Mouse (Mus musculus) brain, embryonic 14.5 days (tissue): ENCODE measurements around the gene Fstl3. TPM values are rescaled to one million over a fixed set of nuclear protein-coding genes. Genes with fewer than 3 reads are reported as not detected.

Experiments
- DNase-seq: peaks from one replicate; pipeline ENCODE4 v3.0.0-alpha.2; 2011; ENCODE audit warnings: low read depth
- CTCF ChIP-seq: fragments of 200-500 bp; IDR thresholded peaks from 2 replicates; pipeline ENCODE4 v1.5.1; 2012; ENCODE audit warnings: inconsistent platforms, mild to moderate bottlenecking, moderate library complexity, borderline replicate concordance; ENCODE audit not compliant: insufficient read depth, insufficient read length; ENCODE audit errors: extremely low read depth
- POLR2A ChIP-seq: fragments of 200-500 bp; IDR thresholded peaks from 2 replicates; pipeline ENCODE4 v1.6.1; 2012; ENCODE audit warnings: mild to moderate bottlenecking, inconsistent platforms, borderline replicate concordance; ENCODE audit not compliant: poor library complexity, insufficient read depth, insufficient read length, severe bottlenecking; ENCODE audit errors: extremely low read depth
- polyA plus RNA-seq: library from polyadenylated mRNA; depleted of rRNA; stranded (reverse); fragments of >200 nt; gene quantifications from 2 replicates; pipeline ENCODE4 v1.2.3, GENCODE M21; 2012

Fstl3 gene
- polyA plus RNA-seq, 1 experiment, result 2.2 TPM

GRCm38 (mm10) chr10:79779784-79780663 is 3.0 kb downstream of the Fstl3 start:
- DNase-seq, result peak; percentile 96
- TF ChIP-seq CTCF (peak; percentile 93), POLR2A (no peak)

GRCm38 (mm10) chr10:79780664-79781015 is 3.6 kb downstream of the Fstl3 start:
- peak; percentile 69 for DNase-seq
- no peak for TF ChIP-seq POLR2A
- no peak for TF ChIP-seq CTCF

DNA sequence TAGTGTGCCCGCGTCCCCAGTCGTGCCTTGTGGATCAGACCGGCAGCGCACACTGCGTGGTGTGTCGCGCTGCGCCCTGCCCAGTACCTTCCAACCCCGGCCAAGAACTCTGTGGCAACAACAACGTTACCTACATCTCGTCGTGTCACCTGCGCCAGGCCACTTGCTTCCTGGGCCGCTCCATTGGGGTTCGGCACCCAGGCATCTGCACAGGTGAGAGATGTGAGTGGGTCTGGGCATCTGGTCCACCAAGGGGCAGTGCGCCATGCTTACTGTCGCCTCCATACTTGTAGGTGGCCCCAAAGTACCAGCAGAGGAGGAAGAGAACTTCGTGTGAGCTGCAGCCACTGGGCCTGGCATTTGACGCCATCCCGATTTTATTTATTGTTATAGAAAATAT is 4.1 kb downstream of the Fstl3 start:
- no peak for DNase-seq
- TF ChIP-seq POLR2A (no peak), CTCF (no peak)

GRCm38 (mm10) chr10:79781956-79782355 is 4.9 kb downstream of the Fstl3 start:
- DNase-seq, result no peak
- TF ChIP-seq CTCF (no peak), POLR2A (no peak)

DNA sequence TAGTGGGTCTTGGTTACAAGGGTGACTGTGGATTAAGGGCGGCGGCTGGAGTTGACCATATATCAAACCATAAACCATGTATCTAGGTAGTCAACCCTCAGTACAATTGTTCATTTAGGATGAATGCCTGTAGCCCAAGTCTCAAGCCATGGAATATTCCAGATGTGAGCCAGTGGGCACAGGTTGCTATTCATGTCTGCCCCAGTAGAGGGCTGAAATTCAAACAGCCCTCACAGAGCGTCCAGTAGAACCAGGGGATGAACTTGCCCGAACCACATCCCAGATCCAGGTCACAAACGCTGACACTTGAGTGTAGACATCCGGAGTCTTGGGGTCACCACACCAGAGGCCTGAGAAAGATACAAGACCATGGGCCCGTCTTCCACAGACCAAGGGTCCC is 6.0 kb downstream of the Fstl3 start:
- no peak for DNase-seq
- peak; percentile 27; the same call in 1 of the 2 replicates for TF ChIP-seq CTCF
- no peak for TF ChIP-seq POLR2A

- no peak for DNase-seq
- TF ChIP-seq POLR2A (no peak), CTCF (peak; percentile 58; the same call in 1 of the 2 replicates)
Observed at GRCm38 (mm10) chr10:79783920-79784800, 7.1 kb downstream of the Fstl3 start.

DNA sequence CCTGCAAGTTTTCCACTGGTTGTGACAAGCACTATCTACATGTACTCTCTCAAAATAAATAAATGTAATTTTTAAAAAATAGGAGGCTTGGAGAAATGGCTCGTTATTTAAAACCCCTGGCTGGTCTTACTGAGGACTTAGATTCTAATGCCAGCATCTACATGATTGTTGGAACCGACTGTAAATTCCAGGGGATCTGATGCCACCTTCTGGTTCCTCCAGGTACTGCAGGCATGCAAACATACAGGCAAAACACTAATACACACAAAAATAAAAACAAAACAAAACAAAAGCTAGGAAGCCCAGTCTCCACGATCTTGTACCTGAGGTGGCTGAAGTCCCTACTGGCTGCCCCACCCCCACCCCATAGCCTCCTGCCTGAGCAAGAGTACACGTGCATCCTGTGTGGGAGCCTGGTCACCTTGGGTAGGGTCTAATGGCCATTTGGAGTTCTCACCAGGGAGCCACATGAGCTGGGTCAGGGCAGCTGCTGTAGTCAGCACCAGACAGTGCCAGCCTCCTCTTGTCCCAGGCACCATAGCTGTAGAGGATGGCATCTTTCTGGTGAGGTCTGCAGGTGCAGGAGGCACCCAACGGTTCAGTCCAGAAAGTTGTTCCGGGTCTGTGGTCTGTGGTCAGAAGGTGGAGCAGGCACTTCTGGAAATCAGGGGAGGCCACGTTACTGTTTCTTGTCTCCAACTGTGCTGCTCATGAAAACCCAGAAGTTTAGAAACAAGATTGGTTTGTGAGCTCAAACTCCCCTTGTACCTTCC is 11.5 kb downstream of the Fstl3 start:
- DNase-seq, result peak; percentile 84
- TF ChIP-seq POLR2A (no peak), CTCF (peak; percentile 89; the same call in 1 of the 2 replicates)

- no peak for TF ChIP-seq CTCF
- TF ChIP-seq POLR2A, result no peak
- DNase-seq, result no peak
Observed at GRCm38 (mm10) chr10:79789581-79789980, 12.5 kb downstream of the Fstl3 start.

- no peak for DNase-seq
- TF ChIP-seq POLR2A (no peak), CTCF (no peak)
Observed at GRCm38 (mm10) chr10:79790861-79791260, 13.8 kb downstream of the Fstl3 start, which contains the start of gene Prss57. TSS of gene Prss57 (minus strand) at chr10:79790961.

DNA sequence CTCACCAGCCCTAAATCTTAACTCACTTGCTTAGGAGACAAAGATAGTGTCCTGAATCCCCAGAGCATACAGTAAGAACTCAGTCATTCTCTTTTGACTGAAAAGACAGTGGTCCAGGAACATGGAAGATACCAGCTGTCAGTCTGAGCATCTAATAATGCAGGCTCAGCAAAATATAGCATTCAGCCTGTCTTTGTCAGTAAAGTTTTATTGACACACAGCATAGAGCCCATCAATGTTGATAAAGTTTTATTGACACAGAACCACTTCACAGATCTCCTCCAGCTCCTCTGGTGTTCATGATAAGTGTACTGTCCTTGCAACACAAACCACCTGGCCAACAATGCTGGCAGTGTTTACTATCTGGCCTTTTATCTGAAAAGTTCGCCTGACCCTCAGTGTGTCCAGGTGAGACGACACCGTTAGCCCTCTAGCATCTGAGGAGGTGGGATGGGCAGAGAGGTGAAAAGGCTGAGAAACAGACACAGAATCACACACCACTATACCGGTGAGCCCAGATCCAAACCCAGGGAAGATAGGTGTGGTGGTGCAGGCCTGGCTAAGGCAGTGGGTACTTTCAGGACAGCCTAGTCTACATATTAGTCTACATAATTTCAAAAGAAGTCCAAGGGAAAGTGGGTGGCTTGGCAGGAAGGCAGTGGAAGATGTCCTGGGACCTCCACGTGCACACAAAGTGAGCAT is 15.4 kb downstream of the Fstl3 start:
- no peak for DNase-seq
- TF ChIP-seq CTCF (no peak), POLR2A (no peak)
